15 mouse cellular contexts compared by ENCODE assay signal in the genomic region with DNA sequence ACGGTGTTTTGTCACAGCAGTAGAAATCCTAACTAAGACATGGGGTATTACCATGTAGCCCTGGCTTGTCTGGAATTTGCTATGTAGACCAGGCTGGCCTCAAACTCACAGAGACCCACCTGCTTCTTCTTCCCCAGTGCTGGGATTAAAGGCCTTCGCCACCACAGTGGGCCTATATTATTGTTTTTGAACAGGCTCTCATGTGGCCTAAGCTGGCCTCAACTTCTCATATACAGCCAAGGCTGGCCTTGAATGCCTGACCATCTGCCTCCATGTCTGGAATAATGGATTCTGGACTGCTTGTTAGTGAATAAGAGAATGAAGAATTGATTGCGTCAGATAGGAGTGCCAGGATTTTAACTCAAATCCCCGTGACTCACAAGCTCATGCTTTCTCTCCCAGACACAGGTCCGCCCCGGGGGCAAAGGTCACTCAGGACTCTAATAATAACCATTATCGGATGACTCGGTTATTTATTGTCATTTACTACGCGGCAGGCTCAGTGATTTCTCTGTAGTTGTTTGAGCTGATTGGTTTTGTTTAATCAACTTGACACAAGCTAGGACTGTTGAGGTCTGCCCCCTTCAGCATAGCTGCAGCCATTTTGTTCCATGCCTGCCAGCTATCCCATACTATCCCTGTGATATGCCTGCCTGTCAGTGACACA. TPM values are rescaled to one million over a fixed set of nuclear protein-coding genes. Genes with fewer than 3 reads are reported as not detected.
DNase-seq lines count a peak whose midpoint lies in the region; ATAC-seq and TF ChIP-seq lines count a peak whose summit lies in the region.
"Had no signal": no experiment of that assay in that cellular context is flagged by ENCODE, and none has a peak within 500 bp of the region (broad histone marks: within the 10 kb centered on the region; RNA-seq: fewer than 3 reads in every experiment).

No protein-coding gene starts in this region.

- no peak for DNase-seq in lung, embryonic 14.5 days
- no peak for DNase-seq in lung, adult 18-20 months
- peak; percentile 34 to 35 for DNase-seq in adrenal gland, adult 18-20 months (ENCODE audit: low spot score in 2 of 2)
- DNase-seq in embryo, embryonic 9.5 days (ENCODE audit: extremely low spot score): peak; percentile 31
- no peak for DNase-seq in cerebellum, adult 9-10 months
- no peak for DNase-seq in natural killer cell, adult 2 months (ENCODE audit: low spot score in 2 of 2)
- DNase-seq: heart, adult 11 months; right cerebral cortex, adult 18-20 months had no signal

- H3K27me3 ChIP-seq in lung, embryonic 14.5 days (ENCODE audit: insufficient read depth, low read length): no peaks in the 10 kb centered on the region
- no peaks in the 10 kb centered on the region for H3K27me3 ChIP-seq in small intestine, adult 2 months (ENCODE audit: control insufficient read depth, insufficient read depth, low read length)
- H3K27me3 ChIP-seq: liver, embryonic 15.5 days had no signal

- H3K9ac ChIP-seq in lung, embryonic 14.5 days: no peak overlapping the region
- H3K9ac ChIP-seq: liver, embryonic 15.5 days had no signal

- no peaks in the 10 kb centered on the region for H3K4me1 ChIP-seq in lung, embryonic 14.5 days (ENCODE audit: insufficient read depth)
- H3K4me1 ChIP-seq in small intestine, adult 2 months (ENCODE audit: control insufficient read depth, insufficient read depth, insufficient read length, low read length): peaks cover 27% of the 10 kb centered on the region

- no peak overlapping the region for H3K4me2 ChIP-seq in lung, embryonic 14.5 days
- H3K4me2 ChIP-seq: liver, embryonic 15.5 days had no signal

- no peak for TF ChIP-seq POLR2A in small intestine, adult 2 months (IDR thresholded peaks at IDR 0.05; ENCODE audit: low read depth, low read length)

- 66% methylated on average over 10 of the region's 10 CpGs for WGBS in lung, embryonic 14.5 days
- 35% methylated on average over 10 of the region's 10 CpGs for WGBS in small intestine, adult 2 months

- no peaks in the 10 kb centered on the region for H3K9me3 ChIP-seq in lung, embryonic 14.5 days (ENCODE audit: low read depth, low read length)
- H3K9me3 ChIP-seq: G1E; liver, embryonic 15.5 days had no signal

- no peak for TF ChIP-seq CTCF in lung, embryonic 14.5 days (IDR thresholded peaks at IDR 0.05; ENCODE audit: low read depth)
- TF ChIP-seq CTCF in small intestine, adult 2 months (IDR thresholded peaks at IDR 0.05; ENCODE audit: extremely low read depth, insufficient read length, insufficient replicate concordance, low read depth, low read length): no peak

- H3K27ac ChIP-seq in lung, embryonic 14.5 days (ENCODE audit: low read depth): no peak overlapping the region
- peak overlapping the region; percentile 82 for H3K27ac ChIP-seq in small intestine, adult 2 months (ENCODE audit: insufficient read depth, low read depth, low read length)
- H3K27ac ChIP-seq: left cerebral cortex, adult 2 months; liver, embryonic 15.5 days had no signal

- no peaks in the 10 kb centered on the region for H3K36me3 ChIP-seq in lung, embryonic 14.5 days (ENCODE audit: insufficient read depth)
- peaks cover 2% of the 10 kb centered on the region; the same call in 1 of the 2 replicates for H3K36me3 ChIP-seq in small intestine, adult 2 months (ENCODE audit: control insufficient read depth, insufficient read depth, low read length)
- H3K36me3 ChIP-seq: G1E; liver, embryonic 15.5 days had no signal

- no peak overlapping the region for H3K4me3 ChIP-seq in lung, embryonic 14.5 days (ENCODE audit: low read depth, low read length)
- no peak overlapping the region for H3K4me3 ChIP-seq in small intestine, adult 2 months (ENCODE audit: low read depth, low read length)
- H3K4me3 ChIP-seq: left cerebral cortex, adult 2 months; liver, embryonic 15.5 days had no signal

- peak; percentile 32; the same call in 1 of the 2 replicates for ATAC-seq in lung, embryonic 14.5 days (ENCODE audit: insufficient read depth)
- ATAC-seq: forebrain, embryonic 14.5 days had no signal

RNA-seq across cellular contexts. Expression of gene Igsf23, which starts 1.9 kb away (rescaled TPM):
- polyA plus RNA-seq in lung, embryonic 14.5 days (2014; fragmentation: Nextera tagmentation; extraction: Ambion mirVana): 1.2 and 1.3 TPM in 2 replicates
- not detected for total RNA-seq in adrenal gland, adult 18-20 months (2021)
- polyA plus RNA-seq in small intestine, adult 2 months (2012; rRNA removed): 87.9 and 185 TPM in 2 replicates
- total RNA-seq: hematopoietic stem cell, adult 5-6 weeks; left cerebral cortex, adult 2 months had no signal
- polyA plus RNA-seq: cortical plate, adult 2 months; forebrain, embryonic 14.5 days; G1E had no signal

RNA-seq across cellular contexts. Expression of gene Ceacam20, which starts 12.8 kb away (rescaled TPM):
- polyA plus RNA-seq in lung, embryonic 14.5 days (2014; fragmentation: Nextera tagmentation; extraction: Ambion mirVana): not detected in 2 replicates
- not detected for total RNA-seq in adrenal gland, adult 18-20 months (2021)
- polyA plus RNA-seq in small intestine, adult 2 months (2012; rRNA removed): 48.9 and 179 TPM in 2 replicates
- total RNA-seq: G1E; hematopoietic stem cell, adult 5-6 weeks; left cerebral cortex, adult 2 months had no signal
- polyA plus RNA-seq: cortical plate, adult 2 months; forebrain, embryonic 14.5 days; G1E; liver, embryonic 15.5 days had no signal

RNA-seq across cellular contexts. Expression of gene Pvr, which starts 31.5 kb away (rescaled TPM):
- 13.0 and 13.2 TPM in 2 replicates for polyA plus RNA-seq in lung, embryonic 14.5 days (2014; fragmentation: Nextera tagmentation; extraction: Ambion mirVana)
- 10 to 100 TPM; 20.8 to 32.4 TPM for total RNA-seq in adrenal gland, adult 18-20 months (2021)
- polyA plus RNA-seq in small intestine, adult 2 months (2012; rRNA removed): 5.7 and 14.3 TPM in 2 replicates
- polyA plus RNA-seq: G1E had no signal

RNA-seq across cellular contexts. Expression of gene Nlrp9b, which starts 38.8 kb away (rescaled TPM):
- polyA plus RNA-seq in lung, embryonic 14.5 days (2014; fragmentation: Nextera tagmentation; extraction: Ambion mirVana): not detected in 2 replicates
- not detected for total RNA-seq in adrenal gland, adult 18-20 months (2021)
- 1.8 and 6.6 TPM in 2 replicates for polyA plus RNA-seq in small intestine, adult 2 months (2012; rRNA removed)
- total RNA-seq: hematopoietic stem cell, adult 5-6 weeks; left cerebral cortex, adult 2 months had no signal
- polyA plus RNA-seq: cortical plate, adult 2 months; forebrain, embryonic 14.5 days; G1E; liver, embryonic 15.5 days had no signal

Comparison
In these comparisons a context has a peak if more than half of its experiments do, and no peak if none do; other contexts are left out.
1. DNase-seq: peak in adrenal gland, adult 18-20 months (2 of 2) and embryo, embryonic 9.5 days (single experiment); none in lung, embryonic 14.5 days (single experiment), lung, adult 18-20 months (0 of 2), cerebellum, adult 9-10 months (single experiment) and natural killer cell, adult 2 months (0 of 2).
2. RNA of gene Igsf23, which starts 1.9 kb away (polyA plus RNA-seq): 87.9 to 185 TPM in small intestine, adult 2 months; 1.2 to 1.3 TPM in lung, embryonic 14.5 days; every median in the first group is over 10 times any median in the second.
3. RNA of gene Ceacam20, which starts 12.8 kb away (polyA plus RNA-seq): 48.9 to 179 TPM in small intestine, adult 2 months; not detected in lung, embryonic 14.5 days; every median in the first group is over 10 times any median in the second.